Mouse (Mus musculus) thymus, adult 2 months (tissue): ENCODE results near the gene Dab2ip. TPM values are rescaled to one million over a fixed set of nuclear protein-coding genes. Genes with fewer than 3 reads are reported as not detected.

ENCODE experiments used
- DNase-seq: peaks from one replicate; pipeline ENCODE4 v3.0.0; 2021
- H3K27ac ChIP-seq: fragments of 200-500 bp; 2 replicates; pipeline ENCODE4 v1.5.1; 2012; ENCODE audit warnings: low read length, control low read depth; ENCODE audit not compliant: control insufficient read depth, insufficient read depth
- H3K27me3 ChIP-seq: fragments of 200-500 bp; 2 replicates; pipeline ENCODE4 v1.6.1; 2012; ENCODE audit warnings: mild to moderate bottlenecking, low read length, moderate library complexity, mixed read lengths; ENCODE audit not compliant: control insufficient read depth, insufficient read depth
- H3K36me3 ChIP-seq: fragments of 200-500 bp; 2 replicates; pipeline ENCODE4 v1.6.1; 2012; ENCODE audit warnings: mild to moderate bottlenecking, low read length, moderate library complexity; ENCODE audit not compliant: control insufficient read depth, insufficient read depth
- H3K4me1 ChIP-seq: fragments of 200-500 bp; replicated peaks from 2 replicates; pipeline ENCODE4 v1.6.1; 2012; ENCODE audit warnings: low read length; ENCODE audit not compliant: control insufficient read depth, insufficient read depth
- H3K4me3 ChIP-seq: fragments of 200-500 bp; 2 replicates; pipeline ENCODE4 v1.5.1; 2012; ENCODE audit warnings: mild to moderate bottlenecking, low read length, control low read depth, moderate library complexity; ENCODE audit not compliant: control insufficient read depth, insufficient read depth
- CTCF ChIP-seq: fragments of 200-500 bp; IDR thresholded peaks from 2 replicates; pipeline ENCODE4 v1.5.1; 2012; ENCODE audit warnings: mild to moderate bottlenecking, control low read depth, low read length, moderate library complexity, borderline replicate concordance; ENCODE audit not compliant: control insufficient read depth, poor library complexity, insufficient read depth; ENCODE audit errors: extremely low read depth
- POLR2A ChIP-seq: fragments of 200-500 bp; IDR thresholded peaks from 2 replicates; pipeline ENCODE4 v1.6.1; 2012; ENCODE audit warnings: mild to moderate bottlenecking, low read length, control low read depth, moderate library complexity; ENCODE audit not compliant: control insufficient read depth, poor library complexity, insufficient read depth; ENCODE audit errors: extremely low read depth
- WGBS: fragments of 180-500 bp; shearing (Covaris S2); methylation state at CpG from one replicate; pipeline ENCODE4 v1.1.7; 2018; 5-methylcytosine and 5-hydroxymethylcytosine counted together
- polyA plus RNA-seq: library from polyadenylated mRNA; depleted of rRNA; stranded (reverse); fragments of >200 nt; gene quantifications from 2 replicates; pipeline ENCODE4 v1.2.3, GENCODE M21; 2012

The Dab2ip gene
- polyA plus RNA-seq, 1 experiment, result 36.2 TPM

- DNase-seq, result no peak
- WGBS, result 94% methylated on average over 7 of the region's 7 CpGs
- Histone ChIP-seq H3K4me1 (peaks cover 6% of the 10 kb centered on the region), H3K4me3 (no peak overlapping the region), H3K36me3 (no peaks in the 10 kb centered on the region), H3K27me3 (no peaks in the 10 kb centered on the region), H3K27ac (no peak overlapping the region)
- TF ChIP-seq CTCF (no peak), POLR2A (no peak)
Observed at GRCm38 (mm10) chr2:35702001-35702400, 143.9 kb downstream of the Dab2ip start.

GRCm38 (mm10) chr2:35702608-35703007 is 144.5 kb downstream of the Dab2ip start:
- no peak for DNase-seq
- 95% methylated on average over 6 of the region's 6 CpGs for WGBS
- no peaks in the 10 kb centered on the region for H3K27me3 ChIP-seq
- no peak overlapping the region for H3K27ac ChIP-seq
- H3K36me3 ChIP-seq, result no peaks in the 10 kb centered on the region
- peaks cover 6% of the 10 kb centered on the region for H3K4me1 ChIP-seq
- H3K4me3 ChIP-seq, result no peak overlapping the region
- no peak for TF ChIP-seq CTCF
- no peak for TF ChIP-seq POLR2A

- no peak for DNase-seq
- Histone ChIP-seq H3K27ac (no peak overlapping the region), H3K4me3 (no peak overlapping the region), H3K36me3 (no peaks in the 10 kb centered on the region), H3K4me1 (peaks cover 6% of the 10 kb centered on the region), H3K27me3 (no peaks in the 10 kb centered on the region)
- TF ChIP-seq CTCF (no peak), POLR2A (no peak)
- 99% methylated on average over 3 of the region's 3 CpGs for WGBS
Observed at GRCm38 (mm10) chr2:35703241-35703640, 145.2 kb downstream of the Dab2ip start.

- 95% methylated on average over 5 of the region's 5 CpGs for WGBS
Observed at GRCm38 (mm10) chr2:35712611-35713010, 154.5 kb downstream of the Dab2ip start.

GRCm38 (mm10) chr2:35713460-35713859 is 155.4 kb downstream of the Dab2ip start:
- H3K36me3 ChIP-seq, result no peaks in the 10 kb centered on the region
- TF ChIP-seq CTCF (no peak), POLR2A (no peak)
- peaks cover 17% of the 10 kb centered on the region for H3K4me1 ChIP-seq
- no peak overlapping the region for H3K27ac ChIP-seq
- H3K4me3 ChIP-seq, result no peak overlapping the region
- DNase-seq, result no peak
- 91% methylated on average over 7 of the region's 7 CpGs for WGBS
- H3K27me3 ChIP-seq, result no peaks in the 10 kb centered on the region

More at GRCm38 (mm10) chr2:35712611-35713010, 154.5 kb downstream of the Dab2ip start:
- Histone ChIP-seq H3K27me3 (no peaks in the 10 kb centered on the region), H3K4me3 (no peak overlapping the region), H3K4me1 (peaks cover 19% of the 10 kb centered on the region), H3K27ac (no peak overlapping the region), H3K36me3 (no peaks in the 10 kb centered on the region)
- no peak for TF ChIP-seq POLR2A
- TF ChIP-seq CTCF, result no peak
- DNase-seq, result no peak

GRCm38 (mm10) chr2:35714742-35715167 is 156.7 kb downstream of the Dab2ip start:
- TF ChIP-seq POLR2A (no peak), CTCF (no peak)
- Histone ChIP-seq H3K27me3 (no peaks in the 10 kb centered on the region), H3K4me1 (peaks cover 4% of the 10 kb centered on the region; the same call in 1 of the 2 replicates), H3K36me3 (no peaks in the 10 kb centered on the region), H3K4me3 (no peak overlapping the region), H3K27ac (no peak overlapping the region)
- WGBS, result 91% methylated on average over 8 of the region's 8 CpGs
- no peak for DNase-seq

- no peak overlapping the region for H3K4me3 ChIP-seq
- no peaks in the 10 kb centered on the region for H3K4me1 ChIP-seq
- no peak for TF ChIP-seq CTCF
- no peak for TF ChIP-seq POLR2A
- no peak overlapping the region for H3K27ac ChIP-seq
- H3K27me3 ChIP-seq, result no peaks in the 10 kb centered on the region
- no peaks in the 10 kb centered on the region for H3K36me3 ChIP-seq
- 90% methylated on average over 3 of the region's 3 CpGs for WGBS
- DNase-seq, result no peak
Observed at GRCm38 (mm10) chr2:35715485-35715884, 157.4 kb downstream of the Dab2ip start.
